Mouse (Mus musculus) gastrocnemius, postnatal 25 days (tissue): ENCODE data around the gene Hook1. TPM values are rescaled to one million over a fixed set of nuclear protein-coding genes. Genes with fewer than 3 reads are reported as not detected.
A peak's percentile ranks its signal among the peaks of the same experiment; 100 is the strongest.
"Not testable (repeated sequence)": the region's sequence is repeated elsewhere in the genome, so short reads cannot be mapped to it uniquely, and the experiment has no call there.

ENCODE experiments used
- DNase-seq: peaks from one replicate; pipeline ENCODE4 v3.0.0; 2022
- long read RNA-seq, 2 experiments: library from polyadenylated mRNA; stranded (forward); transcript quantifications; one replicate each; pipeline ENCODE4 v2.0.0; 2021
- total RNA-seq, 2 experiments: library from RNA; stranded (reverse); gene quantifications; 1 replicate in 1 of 2; 2 replicates in 1 of 2; pipeline ENCODE4 v1.2.3; 2021

Hook1 gene
- 1 to 10 TPM; 6.5 to 8.6 TPM for total RNA-seq
- long read RNA-seq, experiment 1, full-length matches to known transcripts = 1 of 4 reads
- long read RNA-seq, experiment 1, partial matches to known transcripts = 0 of 4 reads
- long read RNA-seq, experiment 1, other reads (novel, unspliced or antisense) = 3 of 4 reads
- long read RNA-seq, experiment 2 = 0 reads

DNA sequence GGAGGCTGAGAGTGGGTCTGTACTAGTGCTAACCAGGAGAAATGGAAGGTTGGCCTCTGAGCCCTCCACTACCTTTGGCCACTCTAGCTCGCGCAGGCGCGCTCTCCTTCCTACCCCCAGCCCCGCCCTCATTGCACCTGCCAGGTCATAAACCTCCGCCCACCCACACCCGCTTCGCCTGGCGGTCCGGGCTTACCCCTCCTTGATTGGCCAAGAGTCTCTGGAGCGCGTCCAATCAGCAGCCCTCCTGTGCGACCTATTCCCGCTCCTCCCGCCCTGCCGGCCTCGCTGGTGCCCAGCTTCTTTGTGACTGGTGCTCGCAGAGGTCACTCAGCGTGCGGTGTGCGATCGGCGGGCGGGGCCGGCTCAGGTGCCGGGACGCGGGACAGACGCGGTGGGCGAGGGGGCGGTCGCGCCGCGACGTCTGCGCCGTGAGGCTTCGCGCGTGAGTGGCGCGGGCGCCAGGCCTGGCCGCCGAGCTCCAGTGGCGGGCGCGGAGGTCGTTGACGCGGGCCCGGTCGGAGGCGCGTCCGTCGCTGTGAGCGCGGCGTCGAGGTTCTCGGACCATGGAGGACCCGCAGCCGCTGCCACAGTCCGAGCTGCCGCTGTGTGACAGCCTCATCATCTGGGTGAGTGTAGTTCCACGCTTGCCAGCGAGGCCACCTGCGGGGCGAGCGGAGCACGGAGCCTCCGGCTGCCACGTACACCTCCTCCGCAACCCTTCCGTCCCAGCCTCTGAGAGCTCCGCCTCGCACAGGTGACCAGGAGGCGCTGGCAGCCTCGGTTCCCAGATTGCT lies at the start of gene Hook1:
Gene Hook1 (plus strand): TSS at position 313 of the 797 bp plus-strand sequence.
- peak; percentile 88 for DNase-seq

- no peak for DNase-seq
These were observed 49.3 kb upstream of the Hook1 start for GRCm38 (mm10) chr4:95917703-95918102.

DNA sequence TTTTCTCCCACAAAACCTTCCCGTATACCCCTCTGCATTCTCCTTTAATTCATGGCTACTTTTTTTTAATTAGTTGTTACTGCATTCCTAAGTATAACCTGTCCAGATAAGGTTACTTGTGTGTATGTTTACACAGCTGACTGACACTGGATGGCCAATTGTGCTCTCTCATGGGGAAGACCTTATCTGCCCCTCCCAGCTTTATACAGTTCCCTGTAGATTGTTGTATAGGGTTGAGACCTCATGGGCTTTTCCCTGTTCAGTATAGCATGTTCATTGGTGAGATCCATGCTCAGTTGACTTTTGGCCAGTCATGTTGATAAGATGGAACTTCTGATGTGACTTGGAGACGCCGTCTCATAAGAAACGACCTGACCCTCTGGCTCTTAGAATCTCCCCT lies 46.6 kb upstream of the Hook1 start:
- no peak for DNase-seq

DNA sequence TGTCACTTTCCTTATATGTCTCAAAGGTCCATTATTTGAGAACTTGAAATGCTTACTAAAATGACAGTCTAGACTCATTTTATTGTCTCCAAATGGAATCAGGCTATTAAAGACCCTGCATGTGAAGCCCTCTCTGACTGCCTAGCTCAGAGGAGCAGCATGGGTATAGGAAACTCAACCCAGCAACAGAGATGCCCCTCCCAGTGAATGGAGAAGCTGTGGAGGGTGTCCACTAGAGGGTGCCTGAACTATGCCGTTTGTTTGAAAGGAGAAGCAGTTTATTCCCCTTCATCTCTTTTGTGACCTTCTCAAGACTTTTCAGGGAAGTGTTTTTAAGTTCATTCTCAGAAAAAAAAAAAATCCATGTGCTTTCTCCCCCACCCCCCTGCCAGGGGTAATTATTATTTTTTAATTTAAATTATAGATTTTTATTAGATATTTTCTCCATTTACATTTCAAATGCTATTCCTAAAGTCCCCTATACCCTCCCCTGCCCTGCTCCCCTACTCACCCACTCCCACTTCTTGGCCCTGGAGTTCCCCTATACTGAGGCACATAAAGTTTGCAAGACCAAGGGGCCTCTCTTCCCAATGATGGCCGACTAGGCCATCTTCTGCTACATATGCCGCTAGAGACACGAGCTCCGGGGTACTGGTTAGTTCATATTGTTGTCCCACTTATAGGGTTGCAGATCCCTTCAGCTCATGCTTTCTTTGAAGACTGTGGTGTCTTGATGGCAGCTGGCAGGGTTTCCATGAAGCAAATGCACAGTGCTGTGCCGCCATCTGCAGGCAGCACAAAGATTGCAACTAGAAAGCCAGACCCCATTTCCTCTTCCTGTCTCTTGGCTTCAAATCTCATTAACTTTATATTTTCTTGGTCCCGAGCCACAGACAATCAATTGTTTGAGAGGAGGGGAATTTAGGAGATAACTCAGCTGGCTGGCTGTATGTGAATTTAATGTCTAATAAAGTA lies 42.5 kb upstream of the Hook1 start:
- DNase-seq = peak; percentile 57

DNA sequence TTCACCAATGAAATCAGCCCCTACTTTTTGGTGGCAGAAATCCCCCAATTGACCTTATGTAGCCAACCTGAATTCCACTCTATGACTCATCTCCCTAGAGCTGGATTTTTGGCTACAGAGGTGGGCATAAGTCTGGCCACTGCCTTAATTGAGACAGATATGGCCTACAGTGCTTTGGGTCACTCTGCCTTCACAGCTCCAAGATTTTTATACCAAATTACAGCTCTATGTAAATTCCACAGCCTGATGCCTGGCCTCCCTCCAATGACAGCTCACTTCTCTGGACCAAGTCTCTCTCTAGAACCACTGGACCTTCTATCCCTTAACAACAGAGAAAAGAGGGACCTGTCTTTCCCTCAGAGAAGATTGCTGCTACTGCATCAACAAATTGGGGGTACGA lies 38.2 kb upstream of the Hook1 start:
- no peak for DNase-seq

DNA sequence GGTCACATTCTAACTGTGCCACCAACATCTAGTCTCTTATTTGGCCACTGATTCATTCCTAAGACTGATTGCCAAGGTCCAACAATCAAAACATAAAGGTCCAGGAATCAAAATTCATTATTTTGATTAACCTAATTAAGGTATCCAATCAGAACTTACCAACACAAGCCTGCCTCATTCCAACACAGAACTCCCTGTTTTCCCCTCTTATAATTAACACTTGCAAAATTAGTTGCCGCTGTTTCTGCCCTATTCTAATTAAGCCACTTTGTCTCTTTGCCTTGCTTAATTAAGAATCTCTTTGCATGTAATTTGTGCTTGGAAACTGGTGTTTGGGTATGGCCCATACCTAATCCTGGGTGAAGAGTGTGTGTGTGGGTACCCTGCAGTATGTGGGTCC lies 37.1 kb upstream of the Hook1 start:
- no peak for DNase-seq

- DNase-seq = no peak
These were observed 35.7 kb upstream of the Hook1 start for GRCm38 (mm10) chr4:95931331-95931730.

DNA sequence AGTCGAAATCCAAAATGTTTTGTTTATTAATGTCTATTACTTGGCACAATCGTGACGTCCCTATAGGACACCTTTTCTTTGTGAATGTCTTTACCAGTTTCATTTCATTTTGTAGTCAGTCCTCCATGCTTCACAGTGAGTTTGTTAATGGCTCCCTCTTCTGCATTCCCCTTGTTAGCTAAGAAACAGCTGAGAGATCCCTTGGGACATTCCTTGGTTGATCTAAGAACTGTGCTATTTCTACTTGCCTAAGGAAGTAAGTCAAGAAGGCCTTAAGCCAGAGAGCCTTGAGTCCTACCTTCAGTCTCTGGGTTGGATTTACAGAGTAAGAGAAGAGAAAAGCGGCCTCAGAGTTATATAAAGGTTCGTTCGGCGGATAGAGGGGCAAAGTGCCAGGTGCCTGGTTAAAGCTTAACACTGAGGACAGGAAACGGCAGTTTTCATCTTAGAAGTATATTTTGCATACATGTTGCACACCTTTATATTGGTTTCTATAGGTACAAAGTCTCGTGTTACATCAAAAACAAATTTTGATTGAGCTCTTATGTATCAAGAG lies 33.2 kb upstream of the Hook1 start:
- DNase-seq = no peak

DNA sequence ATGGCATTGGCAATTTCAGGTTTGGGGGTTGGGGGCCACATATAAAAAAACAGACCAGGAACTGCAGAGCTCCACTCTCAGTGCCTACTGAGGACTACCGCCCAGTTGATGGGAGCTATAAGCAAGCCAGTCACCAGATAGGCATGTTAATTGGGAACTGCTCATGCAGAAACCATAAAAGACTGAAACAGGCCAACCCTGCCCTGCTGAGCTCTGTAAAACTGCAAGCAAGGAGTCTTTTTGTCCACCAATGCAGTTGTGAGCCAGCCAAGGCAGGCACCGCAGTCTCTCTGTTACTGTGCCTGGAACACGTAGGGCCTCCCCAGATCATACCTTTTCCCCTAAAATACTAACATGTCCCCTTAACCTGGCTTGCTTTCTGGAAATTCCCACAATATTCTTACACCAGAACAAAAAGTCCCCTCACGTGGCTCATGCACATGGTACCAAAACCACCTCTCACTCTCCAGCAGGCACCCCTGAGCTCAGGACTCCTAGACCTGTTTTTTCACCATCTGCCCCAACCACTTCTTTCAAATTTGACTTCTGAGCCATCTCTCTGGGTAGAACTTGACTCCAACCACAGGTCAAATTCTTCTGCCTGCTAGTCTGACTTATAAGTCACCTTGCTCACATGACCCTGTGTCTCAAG lies 32.5 kb upstream of the Hook1 start:
- DNase-seq = no peak

- no peak for DNase-seq
These were observed 28.3 kb upstream of the Hook1 start for GRCm38 (mm10) chr4:95938701-95939100.

GRCm38 (mm10) chr4:95947896-95948295 lies 19.1 kb upstream of the Hook1 start:
- DNase-seq = no peak

GRCm38 (mm10) chr4:95953328-95953727 lies 13.7 kb upstream of the Hook1 start:
- DNase-seq = no peak

DNA sequence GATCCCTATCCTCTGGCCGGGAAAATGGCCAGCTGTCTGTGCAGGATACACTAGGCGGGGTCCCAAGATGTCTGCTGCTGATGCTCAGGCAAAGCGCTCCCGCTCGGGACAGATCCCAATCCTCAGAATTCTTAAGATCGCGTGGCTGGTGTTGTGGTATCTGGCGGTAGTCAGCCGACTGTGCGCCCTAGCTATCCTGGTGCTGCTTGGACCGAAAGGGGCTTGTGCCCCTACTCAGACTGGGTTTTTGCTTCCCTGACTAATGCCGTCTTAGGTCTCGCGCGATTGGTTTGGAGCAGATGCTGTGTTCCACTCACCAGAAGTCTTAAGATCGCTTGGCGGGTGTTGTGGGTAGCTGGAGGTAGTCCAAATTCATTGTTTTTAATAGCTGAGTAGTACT lies 15.2 kb downstream of the Hook1 start:
- not testable (repeated sequence) for DNase-seq

- no peak for DNase-seq
These were observed 49.8 kb downstream of the Hook1 start for GRCm38 (mm10) chr4:96016875-96017274.

GRCm38 (mm10) chr4:96022803-96023202 lies 55.8 kb downstream of the Hook1 start:
- no peak for DNase-seq

DNA sequence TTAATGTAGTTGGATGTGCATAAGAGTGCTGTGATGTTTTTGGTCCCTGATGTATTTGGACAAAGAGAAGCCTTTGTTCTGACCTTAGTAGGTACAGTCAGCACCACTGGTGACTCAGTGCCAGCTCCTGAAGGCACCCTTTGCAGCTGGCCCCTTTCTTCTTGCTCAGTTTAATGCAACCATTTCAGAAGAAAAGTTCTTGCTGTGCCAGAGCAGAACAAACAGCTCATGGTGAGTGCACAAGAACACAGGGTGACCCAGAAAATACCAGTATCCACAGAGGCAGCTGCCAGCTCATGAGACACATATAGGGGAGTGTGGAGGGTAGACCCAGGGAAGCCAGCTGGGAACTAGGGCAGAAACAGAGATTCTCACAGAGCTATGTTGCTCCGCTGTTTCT lies 61.4 kb downstream of the Hook1 start:
- no peak for DNase-seq

GRCm38 (mm10) chr4:96060106-96060505 lies 93.1 kb downstream of the Hook1 start:
- DNase-seq = no peak

GRCm38 (mm10) chr4:96062045-96062444 lies 95.0 kb downstream of the Hook1 start:
- no peak for DNase-seq
